Mouse (Mus musculus) layer of hippocampus, postnatal 25 days (tissue): Measurements from ENCODE around the gene Htr6. TPM values are rescaled to one million over a fixed set of nuclear protein-coding genes. Genes with fewer than 3 reads are reported as not detected.

Source experiments
- DNase-seq, 2 experiments: peaks; one replicate each; pipeline ENCODE4 v3.0.0; 2022; ENCODE audit warnings: mixed read lengths in 2 of 2, low spot score in 1 of 2; ENCODE audit errors: extremely low spot score in 1 of 2
- total RNA-seq, 2 experiments: library from RNA; stranded (reverse); gene quantifications; 2 replicates each; pipeline ENCODE4 v1.2.3; 2021

Htr6 gene
- 1 to 10 TPM; 7.2 to 7.5 TPM for total RNA-seq

DNA sequence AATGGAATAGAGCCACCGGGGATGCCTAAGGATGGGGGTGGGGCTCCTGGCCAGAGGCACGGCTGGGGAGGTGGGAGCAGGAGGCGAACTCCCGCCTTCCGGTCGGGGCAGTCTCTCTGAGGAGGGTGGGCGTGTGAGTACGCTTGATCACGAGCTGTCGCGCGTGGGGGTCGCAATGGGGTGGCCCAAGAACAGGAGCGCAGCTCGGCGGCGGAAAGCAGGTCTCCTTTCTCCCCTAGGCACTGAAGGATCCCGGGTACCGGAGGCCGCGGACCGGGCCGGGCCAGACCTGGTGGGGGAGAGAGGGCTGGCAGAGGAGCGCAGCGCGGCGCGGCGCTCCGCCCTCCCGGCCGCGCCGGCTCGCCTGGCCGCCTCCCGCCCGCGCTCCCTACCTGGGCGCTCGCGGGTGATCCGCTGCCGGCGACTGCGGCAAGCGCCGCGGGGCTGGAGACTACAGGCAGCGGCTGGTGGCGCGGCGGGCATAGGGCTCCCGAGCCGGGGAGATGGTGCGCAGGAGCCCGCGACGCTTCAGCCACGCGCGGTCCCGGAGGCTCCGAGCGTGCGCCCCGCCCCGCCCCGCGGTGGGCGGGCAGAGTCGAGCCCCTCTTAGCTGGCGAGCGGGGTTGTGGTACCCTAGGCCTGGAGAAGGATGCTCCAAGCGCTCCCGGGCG lies at the start of gene Htr6:
Gene Htr6 (minus strand): TSS at position 530 of the 671 bp plus-strand sequence.
- DNase-seq, result peak in 1 of 2 experiments; percentile 43

- no peak for DNase-seq
Measured at GRCm38 (mm10) chr4:139124940-139125339, 49.6 kb upstream of the Htr6 start.

GRCm38 (mm10) chr4:139122557-139122956 lies 47.2 kb upstream of the Htr6 start:
- DNase-seq, result no peak

DNA sequence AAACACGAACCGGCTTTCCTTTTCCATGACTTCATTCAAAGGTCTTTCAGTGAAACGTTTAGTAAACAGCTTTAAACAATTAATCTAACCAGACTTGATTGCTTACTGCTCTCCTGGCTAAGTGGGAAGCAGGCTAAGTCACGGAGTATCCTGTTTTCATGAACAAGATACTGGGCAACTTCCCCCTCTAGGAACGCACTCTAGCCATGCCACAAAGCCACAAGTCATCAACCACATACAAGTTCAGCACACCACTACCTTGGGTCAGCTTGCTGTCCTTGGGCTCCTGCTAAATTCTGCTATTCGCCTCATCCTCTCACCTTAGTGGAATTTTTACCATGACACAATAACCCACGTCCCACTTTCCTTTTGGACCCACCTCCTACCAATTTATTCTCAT lies 45.6 kb upstream of the Htr6 start:
- no peak for DNase-seq

DNA sequence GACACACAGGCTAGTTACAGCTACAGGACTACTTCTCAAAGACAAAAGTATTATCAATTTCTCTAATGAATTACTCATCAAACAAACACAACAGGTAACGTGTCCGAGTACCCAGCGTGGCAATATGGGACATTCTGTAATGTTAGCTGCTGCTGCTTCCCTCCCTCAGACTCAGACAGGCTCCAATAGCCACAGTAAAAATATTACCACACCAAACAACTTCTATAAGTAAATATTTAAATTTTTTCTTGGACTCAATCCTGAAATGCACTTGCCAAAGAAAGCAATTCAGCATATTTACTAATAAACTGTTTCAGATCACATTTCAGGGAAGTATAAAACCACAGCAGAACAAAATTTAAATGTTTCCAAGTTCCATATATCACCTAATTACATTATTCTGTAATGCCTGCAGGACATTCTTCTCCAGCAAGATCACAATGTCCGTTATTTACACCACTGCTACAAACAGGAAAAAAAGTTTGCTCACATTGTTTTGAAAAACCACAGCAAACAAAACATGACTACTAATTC lies 45.0 kb upstream of the Htr6 start:
- no peak for DNase-seq

DNA sequence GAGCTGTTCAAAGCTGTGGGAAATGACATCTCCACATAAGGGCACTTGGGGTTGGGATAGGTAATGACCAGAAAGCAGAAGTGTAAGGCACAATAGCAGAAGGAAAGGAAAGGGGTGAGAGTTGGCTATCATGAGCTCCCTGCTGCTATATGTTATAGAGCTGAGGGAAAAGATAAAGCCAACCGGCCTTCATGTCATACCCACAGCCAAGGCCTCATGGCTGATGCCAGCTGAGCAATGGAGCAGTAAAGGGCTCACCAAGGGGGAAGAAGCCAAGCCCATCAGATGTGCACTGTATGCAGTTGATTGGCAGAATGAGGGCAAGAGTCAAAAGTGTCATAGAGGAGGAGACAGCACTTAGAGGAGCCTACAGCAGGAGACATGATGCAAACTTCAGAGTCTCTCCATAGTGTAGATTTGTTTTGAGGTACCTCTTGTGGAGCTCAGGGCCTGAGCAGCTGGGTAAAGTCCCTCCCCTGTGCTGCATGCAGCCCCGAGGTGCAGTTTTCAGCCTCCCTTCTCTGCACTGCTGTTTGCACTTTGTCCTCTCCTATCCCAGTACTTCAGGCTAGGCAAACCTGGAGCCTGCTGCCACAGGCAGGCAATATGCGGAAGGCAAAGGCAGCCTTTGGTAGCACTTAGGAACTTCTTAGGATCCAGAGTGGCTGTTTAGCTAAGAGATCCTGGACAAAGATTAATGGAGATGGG lies 41.1 kb upstream of the Htr6 start:
- DNase-seq, result no peak

DNA sequence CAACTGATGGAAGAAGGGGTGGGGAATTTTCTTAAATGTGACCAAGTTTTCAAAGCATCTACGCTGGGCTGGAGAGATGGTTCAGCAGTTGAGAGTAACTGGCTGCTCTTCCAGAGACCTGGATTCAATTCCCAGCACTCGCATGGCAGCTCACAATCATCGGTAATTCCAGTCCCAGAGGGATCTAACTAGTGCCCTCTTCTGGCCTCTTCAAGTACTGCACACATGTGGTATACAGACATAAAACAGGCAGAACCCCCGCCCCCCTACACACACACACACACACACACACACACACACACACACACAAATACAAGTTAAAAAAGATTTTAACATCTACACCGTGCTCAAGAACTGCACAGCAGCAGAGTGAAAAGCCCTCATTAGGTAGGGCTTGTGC lies 40.4 kb upstream of the Htr6 start:
- DNase-seq, result no peak

GRCm38 (mm10) chr4:139112482-139112881 lies 37.1 kb upstream of the Htr6 start:
- DNase-seq, result no peak

DNA sequence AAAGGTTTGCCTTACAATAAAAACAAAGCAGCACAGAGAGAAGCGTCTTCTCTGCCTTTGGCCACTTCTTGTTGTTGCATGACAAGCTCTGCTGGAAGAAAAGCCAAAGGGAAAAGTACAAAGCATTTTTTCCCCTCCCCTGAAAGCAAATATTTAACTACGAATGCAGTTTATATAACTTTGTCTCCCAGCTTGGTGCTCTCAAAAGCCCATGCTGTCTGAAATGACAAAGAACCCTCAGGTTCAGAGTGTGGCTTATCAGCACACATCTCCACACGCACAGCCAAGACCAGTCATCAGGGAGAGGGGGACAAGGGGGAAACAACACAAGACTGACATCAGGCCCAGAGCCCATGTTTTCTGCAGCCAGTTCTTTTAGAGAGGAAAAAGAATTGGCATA lies 36.1 kb upstream of the Htr6 start:
- DNase-seq, result no peak

DNA sequence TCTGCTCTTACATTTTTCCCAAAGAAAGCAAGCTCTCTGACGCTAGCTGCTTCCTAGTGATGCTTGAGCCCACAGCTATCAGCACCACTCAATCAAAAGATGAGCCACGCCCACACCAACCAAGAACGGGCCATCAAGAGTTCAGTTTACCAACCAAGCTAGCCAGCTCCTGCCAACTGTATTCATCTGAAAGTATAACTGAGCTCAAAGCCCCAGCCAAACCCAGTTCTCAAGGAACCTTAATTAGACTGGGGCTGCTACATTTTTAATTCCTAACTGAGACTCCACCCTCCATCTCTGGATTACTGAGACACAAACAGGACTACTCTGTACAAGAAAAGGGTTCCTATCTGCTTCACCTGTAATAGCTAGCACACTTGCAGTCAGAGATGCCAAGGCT lies 35.5 kb upstream of the Htr6 start:
- DNase-seq, result no peak

DNA sequence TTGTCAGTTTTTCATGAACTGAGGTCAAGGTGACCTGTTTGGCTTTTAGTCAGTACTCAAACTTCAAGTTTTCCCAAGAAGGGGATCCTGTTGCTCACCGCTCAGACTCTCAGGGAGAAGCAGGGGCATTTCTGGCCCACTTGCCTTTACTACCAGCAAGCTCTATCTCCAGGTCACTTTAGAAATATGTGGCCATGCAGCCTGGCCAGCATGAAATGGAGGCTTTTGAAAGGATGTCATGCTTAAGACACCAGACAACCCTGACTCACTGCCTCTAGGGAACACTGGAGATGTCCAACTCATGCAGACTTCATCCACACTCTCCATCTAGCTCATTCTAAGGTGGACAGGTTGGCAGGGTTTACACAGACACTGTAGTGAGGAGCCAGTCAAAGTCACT lies 30.1 kb upstream of the Htr6 start:
- DNase-seq, result no peak

DNA sequence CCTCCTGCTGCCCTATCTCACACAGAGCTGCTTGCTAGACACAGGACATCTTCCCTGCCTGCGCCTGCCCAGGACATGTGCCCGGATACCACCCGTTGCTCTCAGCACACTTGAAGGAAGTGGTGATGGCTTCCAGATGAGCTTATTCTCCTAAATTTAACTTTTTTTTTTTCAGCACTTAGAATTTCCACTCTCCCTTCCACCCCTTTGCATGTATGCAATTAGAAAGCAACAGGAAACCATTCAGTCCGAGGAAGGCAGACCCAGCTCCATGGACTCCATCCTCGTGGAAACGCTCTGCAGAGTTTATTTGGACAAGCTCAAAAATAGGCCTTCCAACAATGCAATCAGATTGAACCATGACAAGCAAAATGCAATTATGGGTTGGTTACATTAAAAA lies 26.2 kb upstream of the Htr6 start:
- no peak for DNase-seq

- no peak for DNase-seq
Measured at GRCm38 (mm10) chr4:139100326-139100725, 25.0 kb upstream of the Htr6 start.

- no peak for DNase-seq
Measured at GRCm38 (mm10) chr4:139096201-139096600, 20.8 kb upstream of the Htr6 start.

DNA sequence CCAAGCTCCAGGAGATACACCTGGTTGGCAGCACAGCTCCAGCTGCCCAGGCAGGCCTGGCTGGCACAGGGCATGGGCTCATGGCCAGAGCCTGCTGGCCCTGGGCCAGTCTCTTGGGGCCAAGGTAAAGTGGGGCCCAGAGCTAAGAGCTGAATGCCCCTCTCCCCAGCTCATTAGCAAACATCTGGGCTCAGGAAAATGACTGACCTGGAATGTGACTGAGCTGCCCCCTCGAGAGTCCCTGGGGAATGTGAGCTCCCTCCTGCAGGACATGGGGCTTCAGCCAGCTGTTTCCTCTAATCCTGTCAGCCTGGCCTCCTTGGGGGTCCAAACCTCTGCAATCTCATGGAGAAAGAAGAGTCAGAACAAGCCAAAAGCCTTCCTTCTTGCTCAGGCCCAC lies 20.0 kb upstream of the Htr6 start:
- DNase-seq, result no peak

DNA sequence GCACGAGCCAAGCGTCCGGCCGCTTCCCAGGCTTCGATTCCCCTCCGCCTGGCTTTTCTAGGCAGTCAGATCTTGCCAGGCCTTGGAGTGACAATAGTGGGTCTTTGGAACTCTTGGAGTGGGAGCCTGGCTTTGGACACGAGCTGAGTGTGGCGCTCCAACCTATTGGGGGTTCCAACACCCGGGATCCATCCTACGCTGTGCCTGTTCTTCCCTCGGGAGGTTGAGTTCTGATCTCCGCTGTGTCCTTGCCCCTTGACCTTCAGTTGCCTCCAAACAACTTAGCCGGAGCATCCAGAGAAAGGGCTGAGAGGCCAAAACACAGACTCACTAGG lies 17.8 kb upstream of the Htr6 start:
- no peak for DNase-seq

GRCm38 (mm10) chr4:139092356-139093195 lies 17.2 kb upstream of the Htr6 start, which contains the start of gene Nbl1:
Gene Nbl1, minus strand, starts transcription at chr4:139092993.
- no peak for DNase-seq

DNA sequence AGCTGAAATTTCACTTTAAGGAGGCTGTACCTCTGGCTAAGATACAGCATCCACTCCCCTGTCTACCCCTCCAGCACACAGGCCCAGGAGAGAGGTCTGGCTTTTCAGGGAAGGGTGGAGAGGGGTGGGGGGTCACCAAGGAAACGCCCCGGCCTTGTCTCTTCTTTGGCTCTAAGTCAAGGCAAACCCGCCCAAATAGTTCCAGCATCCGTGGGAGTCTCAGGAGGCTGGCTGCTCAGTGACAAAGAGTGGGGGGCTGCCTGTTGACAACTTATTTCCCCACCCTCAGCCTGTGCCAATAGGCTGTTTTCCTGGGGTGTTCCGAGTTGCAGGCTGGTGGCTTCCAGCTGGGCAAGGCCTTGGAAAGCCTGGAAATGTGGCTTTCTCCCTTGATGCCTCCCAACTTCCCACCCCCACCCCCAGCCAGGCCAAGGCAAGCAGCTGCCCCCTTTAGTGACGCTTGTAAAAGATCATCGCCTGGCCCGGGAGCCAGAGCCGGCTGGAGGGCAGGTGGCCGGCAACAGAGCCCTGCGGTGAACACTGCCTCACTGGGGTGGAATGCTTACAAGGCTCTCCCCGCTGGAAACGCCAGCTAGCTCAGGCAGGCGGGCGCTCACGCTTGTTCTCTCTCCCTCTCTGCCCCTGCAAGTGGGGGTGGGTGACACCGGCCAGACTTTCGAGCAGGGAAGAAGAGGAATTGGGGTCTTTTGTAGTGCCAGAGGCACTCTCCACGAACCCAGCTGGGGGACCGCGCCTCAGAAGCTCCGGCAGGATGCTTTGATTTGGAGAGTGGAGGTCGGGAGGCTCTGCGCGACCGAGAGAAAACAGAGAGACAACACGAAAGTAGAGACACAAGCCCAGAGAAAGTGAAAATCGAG lies 16.3 kb upstream of the Htr6 start:
- no peak for DNase-seq

DNA sequence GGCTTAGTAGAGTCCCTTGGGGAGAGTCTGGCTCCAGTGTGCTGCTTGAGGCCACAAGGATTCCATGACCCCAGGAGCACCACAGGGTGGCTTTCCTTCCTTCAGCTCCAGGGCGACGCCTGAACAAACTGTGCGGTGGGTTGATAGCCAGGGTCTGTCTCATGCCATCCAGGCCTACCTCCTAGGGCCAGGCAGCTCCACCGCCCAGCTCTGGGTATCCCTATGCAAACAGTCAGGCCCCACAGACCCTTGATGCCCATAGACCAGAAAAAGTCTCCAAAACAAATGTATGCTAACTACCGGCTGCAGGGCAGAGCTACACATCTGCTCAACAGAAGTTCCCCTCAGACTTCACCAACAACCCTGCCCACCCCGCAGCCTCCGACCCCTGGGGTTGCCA lies 15.7 kb upstream of the Htr6 start:
- DNase-seq, result no peak

DNA sequence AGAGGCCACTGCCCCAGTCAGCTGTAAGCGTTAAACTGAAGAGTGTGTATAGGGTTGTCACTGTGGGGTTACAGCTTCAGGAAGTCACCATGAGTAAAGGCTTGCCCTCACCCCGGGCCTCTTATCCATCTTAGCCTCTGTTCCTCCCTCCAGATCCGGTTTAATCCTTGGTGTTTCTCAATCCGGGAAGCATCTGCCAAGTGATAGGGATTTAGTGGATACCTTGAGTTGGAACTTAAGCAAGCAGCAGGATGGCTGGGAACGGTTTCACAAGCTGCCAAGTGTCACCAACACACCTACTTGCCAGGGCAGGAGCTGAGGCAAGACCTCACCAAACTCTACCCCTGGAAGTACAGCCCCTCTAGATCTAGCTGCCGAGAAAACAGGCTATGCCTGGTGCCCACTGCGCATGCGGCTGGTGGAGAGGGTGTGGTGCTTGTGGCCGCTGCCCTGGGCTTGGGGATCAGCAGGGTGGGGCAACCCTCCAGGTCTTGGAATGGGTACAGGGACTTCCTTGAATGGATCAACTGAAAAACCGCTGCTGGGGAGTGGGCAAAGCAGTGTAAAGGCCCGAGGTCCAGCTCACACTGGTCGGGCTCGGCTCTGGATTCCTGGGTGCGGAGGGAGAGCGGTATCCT lies 15.1 kb upstream of the Htr6 start:
- DNase-seq, result no peak
